Mouse (Mus musculus) intestine, embryonic 14.5 days (tissue): ENCODE results near the gene Klrb1a. TPM values are rescaled to one million over a fixed set of nuclear protein-coding genes. Genes with fewer than 3 reads are reported as not detected.

ENCODE experiments used
- ATAC-seq: fragments of 200-750 bp; cut with Nextera tagmentation; replicated peaks from 2 replicates; pipeline ENCODE4 v1.8.0; 2017; ENCODE audit warnings: low read depth, moderate number of reproducible peaks, moderate TSS enrichment, moderate library complexity; ENCODE audit not compliant: low FRiP score, low TSS enrichment
- DNase-seq: peaks from one replicate; pipeline ENCODE4 v3.0.0-alpha.2; 2018; ENCODE audit warnings: low spot score
- H3K27ac ChIP-seq: fragments of 300-500 bp; sonication (generic); 2 replicates; pipeline ENCODE4 v1.5.1; 2014; ENCODE audit warnings: low read depth, mild to moderate bottlenecking, control low read depth
- H3K27me3 ChIP-seq: fragments of 300-500 bp; sonication (generic); replicated peaks from 2 replicates; pipeline ENCODE4 v1.6.1; 2014; ENCODE audit warnings: low read length, control low read depth; ENCODE audit not compliant: control insufficient read depth, insufficient read depth
- H3K36me3 ChIP-seq: fragments of 300-500 bp; sonication (generic); 2 replicates; pipeline ENCODE4 v1.6.1; 2014; ENCODE audit warnings: low read length, control low read depth; ENCODE audit not compliant: control insufficient read depth, insufficient read depth
- H3K4me1 ChIP-seq: fragments of 300-500 bp; sonication (generic); replicated peaks from 2 replicates; pipeline ENCODE4 v1.6.1; 2014; ENCODE audit warnings: low read length, control low read depth, mixed read lengths; ENCODE audit not compliant: control insufficient read depth, insufficient read depth
- H3K4me2 ChIP-seq: fragments of 300-500 bp; sonication (generic); 2 replicates; pipeline ENCODE4 v1.6.1; 2014; ENCODE audit warnings: low read length
- H3K4me3 ChIP-seq: fragments of 300-500 bp; sonication (generic); 2 replicates; pipeline ENCODE4 v1.5.1; 2014; ENCODE audit warnings: low read depth, low read length, control low read depth, mixed read lengths
- H3K9ac ChIP-seq: fragments of 300-500 bp; sonication (generic); 2 replicates; pipeline ENCODE4 v1.6.1; 2014; ENCODE audit warnings: mild to moderate bottlenecking, low read length
- H3K9me3 ChIP-seq: fragments of 300-500 bp; sonication (generic); 2 replicates; pipeline ENCODE4 v1.6.1; 2016; ENCODE audit warnings: low read length, control low read depth; ENCODE audit not compliant: control insufficient read depth
- WGBS: fragments of 180-500 bp; shearing (Covaris S2); extraction: QIAGEN DNeasy Blood & Tissue Kit; methylation state at CpG from one replicate; pipeline ENCODE4 v1.1.7; 2014; 5-methylcytosine and 5-hydroxymethylcytosine counted together
- polyA plus RNA-seq: library from polyadenylated mRNA; unstranded; fragments of >200 nt; fragmentation: Nextera tagmentation; extraction: Ambion mirVana; gene quantifications from 2 replicates; pipeline ENCODE4 v1.2.1, GENCODE M21; 2014

The Klrb1a gene
- polyA plus RNA-seq, 1 experiment from 2014 or later: not detected

DNA sequence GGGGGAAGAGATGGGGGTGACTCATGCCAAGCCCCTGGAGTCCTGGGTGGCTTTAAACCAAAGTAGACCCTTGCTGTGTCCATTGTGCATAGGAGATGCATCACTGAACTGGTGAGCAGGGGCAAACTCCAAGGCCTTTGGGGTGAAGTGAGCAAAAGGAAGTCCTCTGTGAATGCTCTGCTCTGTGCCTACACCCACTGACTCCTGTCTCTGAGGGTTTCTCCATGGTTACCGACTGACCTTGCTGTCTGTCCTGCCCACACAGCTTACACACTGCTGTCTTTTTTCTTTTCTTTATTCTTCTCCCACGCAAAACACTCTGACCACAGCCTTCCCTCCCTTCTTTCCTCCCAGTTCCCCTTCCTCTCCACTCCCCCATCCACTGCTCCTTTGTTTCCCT, 600 bp downstream of the Klrb1a start:
- H3K4me2 ChIP-seq: no peak overlapping the region
- no peak overlapping the region for H3K4me3 ChIP-seq
- H3K27ac ChIP-seq: no peak overlapping the region
- no peaks in the 10 kb centered on the region for H3K36me3 ChIP-seq
- 70% methylated on average over 2 of the region's 2 CpGs for WGBS
- H3K9ac ChIP-seq: no peak overlapping the region
- no peaks in the 10 kb centered on the region for H3K4me1 ChIP-seq
- no peaks in the 10 kb centered on the region for H3K27me3 ChIP-seq
- no peak for ATAC-seq
- DNase-seq: no peak
- H3K9me3 ChIP-seq: no peaks in the 10 kb centered on the region

DNA sequence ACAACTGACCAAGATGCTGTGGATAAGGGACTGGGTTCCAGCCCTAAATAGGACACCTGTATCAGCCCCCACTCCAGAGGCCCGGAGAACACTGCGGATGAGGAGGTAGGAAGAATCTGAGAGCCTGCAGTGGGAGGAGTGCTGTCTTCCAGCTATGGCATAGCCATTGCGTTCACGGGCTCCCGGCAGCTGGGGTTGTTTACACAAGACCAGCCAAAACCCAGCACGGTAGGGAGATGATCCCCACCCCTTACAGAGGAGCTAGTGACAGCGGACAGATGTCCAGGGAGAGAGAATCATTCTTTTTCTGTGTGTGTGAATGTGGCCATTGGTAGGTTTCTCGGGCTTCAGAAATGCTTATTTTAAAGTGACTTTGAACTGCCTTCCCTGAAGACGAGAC, 17.0 kb downstream of the Klrb1a start:
- Histone ChIP-seq H3K9ac (no peak overlapping the region), H3K4me2 (no peak overlapping the region), H3K27me3 (no peaks in the 10 kb centered on the region), H3K36me3 (no peaks in the 10 kb centered on the region), H3K27ac (no peak overlapping the region), H3K4me1 (peaks cover 5% of the 10 kb centered on the region; the same call in 1 of the 2 replicates), H3K9me3 (no peaks in the 10 kb centered on the region), H3K4me3 (no peak overlapping the region)
- DNase-seq: no peak
- whole genome bisulfite sequencing: 31% methylated on average over 9 of the region's 9 CpGs
- ATAC-seq: no peak

DNA sequence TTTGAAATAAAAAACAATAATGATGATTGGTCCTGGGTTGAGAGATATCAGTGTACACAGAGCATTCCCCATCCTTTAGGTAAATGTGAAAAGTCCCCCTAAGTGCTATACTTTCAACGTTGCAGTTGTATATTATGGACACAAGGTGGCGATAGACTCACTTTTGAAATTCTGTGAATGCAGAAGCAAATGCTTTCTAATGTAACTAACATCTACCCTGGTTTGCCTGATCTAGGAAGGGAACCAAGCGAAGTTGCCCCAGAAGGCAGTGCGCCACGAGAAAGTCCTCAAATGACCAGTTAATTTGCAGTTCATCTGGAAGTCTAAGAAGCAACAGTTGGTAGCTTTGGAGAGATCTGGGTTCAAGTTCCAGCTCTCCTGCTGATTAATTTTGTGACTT, 18.8 kb downstream of the Klrb1a start:
- no peak; the same call in 1 of the 2 replicates for ATAC-seq
- H3K27me3 ChIP-seq: no peaks in the 10 kb centered on the region
- 37% methylated on average over 5 of the region's 5 CpGs for WGBS
- no peak for DNase-seq
- H3K27ac ChIP-seq: no peak overlapping the region
- H3K9ac ChIP-seq: no peak overlapping the region
- peaks cover 5% of the 10 kb centered on the region; the same call in 1 of the 2 replicates for H3K4me1 ChIP-seq
- H3K4me3 ChIP-seq: no peak overlapping the region
- H3K9me3 ChIP-seq: no peaks in the 10 kb centered on the region
- no peaks in the 10 kb centered on the region for H3K36me3 ChIP-seq
- H3K4me2 ChIP-seq: no peak overlapping the region

DNA sequence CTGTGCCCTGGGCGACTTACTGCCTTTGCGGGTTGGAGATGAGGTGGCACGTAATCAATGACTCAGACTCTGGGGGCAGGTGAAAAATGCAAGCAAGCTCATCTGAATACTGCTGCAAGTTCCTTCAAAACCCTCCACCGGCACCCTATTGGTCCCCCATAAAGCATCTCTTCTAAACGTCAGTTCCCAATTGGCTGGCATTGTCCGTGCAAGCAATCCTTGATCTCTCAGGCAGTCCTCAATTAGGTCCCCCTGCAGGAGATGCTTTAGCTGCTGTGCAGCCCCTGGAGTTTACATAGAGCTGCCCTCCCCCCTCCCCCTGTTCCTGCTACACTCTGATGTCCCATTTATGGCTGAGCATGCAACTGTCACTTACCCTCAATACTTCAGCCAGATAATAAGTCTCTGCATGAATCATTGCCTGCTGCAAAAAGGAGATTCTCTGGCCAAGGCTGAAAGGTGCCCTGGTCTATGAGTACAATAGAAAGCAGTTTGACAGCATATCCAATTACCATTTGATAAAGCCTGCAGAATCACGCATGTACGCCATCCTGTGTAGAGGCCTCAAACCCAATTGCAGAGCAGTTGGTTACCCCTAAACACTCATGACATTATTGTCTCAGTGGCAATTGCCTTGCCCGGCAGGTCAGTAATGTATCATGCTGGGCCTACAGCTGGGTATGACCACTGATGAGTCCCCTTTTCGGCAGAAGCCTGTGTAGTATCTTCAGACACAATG, 20.7 kb downstream of the Klrb1a start:
- Histone ChIP-seq H3K9ac (no peak overlapping the region), H3K4me1 (peaks cover 5% of the 10 kb centered on the region; the same call in 1 of the 2 replicates), H3K36me3 (no peaks in the 10 kb centered on the region), H3K4me2 (no peak overlapping the region), H3K27me3 (no peaks in the 10 kb centered on the region), H3K27ac (no peak overlapping the region), H3K4me3 (no peak overlapping the region), H3K9me3 (no peaks in the 10 kb centered on the region)
- whole genome bisulfite sequencing: 63% methylated on average over 10 of the region's 10 CpGs
- ATAC-seq (no peak), DNase-seq (no peak)

DNA sequence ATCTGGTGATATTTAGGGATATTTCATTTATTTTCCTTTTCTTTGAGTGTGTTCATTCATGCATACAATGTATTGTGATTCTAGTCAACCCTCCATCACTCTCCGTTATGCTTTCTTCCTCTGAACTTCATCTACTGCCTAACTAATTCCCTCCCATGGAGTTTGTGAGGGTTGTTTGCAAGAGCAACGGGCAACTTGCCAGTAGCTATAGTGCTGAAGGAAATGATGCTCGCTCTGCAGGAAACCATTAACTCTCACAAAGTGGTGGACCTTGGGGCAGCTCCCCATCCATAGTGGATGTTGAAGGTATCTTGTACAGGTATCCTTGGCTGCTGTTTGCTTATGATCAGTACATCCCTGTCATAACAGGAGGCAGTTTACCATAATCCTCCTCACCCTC, 21.3 kb downstream of the Klrb1a start:
- H3K4me1 ChIP-seq: peaks cover 5% of the 10 kb centered on the region; the same call in 1 of the 2 replicates
- no peak overlapping the region for H3K4me2 ChIP-seq
- H3K9me3 ChIP-seq: no peaks in the 10 kb centered on the region
- no peaks in the 10 kb centered on the region for H3K36me3 ChIP-seq
- no peak overlapping the region for H3K4me3 ChIP-seq
- H3K9ac ChIP-seq: no peak overlapping the region
- no peaks in the 10 kb centered on the region for H3K27me3 ChIP-seq
- 54% methylated on average over 3 of the region's 3 CpGs for WGBS
- no peak for DNase-seq
- no peak overlapping the region for H3K27ac ChIP-seq
- no peak for ATAC-seq

DNA sequence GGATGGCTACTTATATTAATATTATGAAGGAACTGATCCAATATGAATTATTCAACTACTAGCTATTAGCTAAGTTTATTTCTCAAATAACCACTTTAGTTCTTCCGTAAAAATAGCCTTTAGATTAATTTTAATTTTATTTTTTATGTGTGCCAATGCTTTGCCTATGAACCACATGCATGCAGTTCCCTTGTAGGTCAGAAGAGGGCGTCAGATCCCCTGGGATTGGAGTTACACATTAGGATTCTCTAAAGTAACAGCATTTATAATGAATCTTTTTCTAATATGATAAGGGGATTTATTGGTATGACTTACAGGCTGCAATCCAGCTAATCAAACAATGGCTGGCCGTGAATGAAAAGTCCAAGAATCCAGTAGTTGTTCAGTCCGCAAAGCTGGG, 23.8 kb downstream of the Klrb1a start:
- no peaks in the 10 kb centered on the region for H3K27me3 ChIP-seq
- no peak overlapping the region for H3K27ac ChIP-seq
- no peak overlapping the region for H3K4me3 ChIP-seq
- no peak overlapping the region for H3K9ac ChIP-seq
- no peaks in the 10 kb centered on the region for H3K36me3 ChIP-seq
- DNase-seq (no peak), ATAC-seq (no peak)
- H3K4me2 ChIP-seq: no peak overlapping the region
- no peaks in the 10 kb centered on the region; the same call in 1 of the 2 replicates for H3K4me1 ChIP-seq
- no peaks in the 10 kb centered on the region for H3K9me3 ChIP-seq
- 62% methylated on average over 4 of the region's 4 CpGs for WGBS

DNA sequence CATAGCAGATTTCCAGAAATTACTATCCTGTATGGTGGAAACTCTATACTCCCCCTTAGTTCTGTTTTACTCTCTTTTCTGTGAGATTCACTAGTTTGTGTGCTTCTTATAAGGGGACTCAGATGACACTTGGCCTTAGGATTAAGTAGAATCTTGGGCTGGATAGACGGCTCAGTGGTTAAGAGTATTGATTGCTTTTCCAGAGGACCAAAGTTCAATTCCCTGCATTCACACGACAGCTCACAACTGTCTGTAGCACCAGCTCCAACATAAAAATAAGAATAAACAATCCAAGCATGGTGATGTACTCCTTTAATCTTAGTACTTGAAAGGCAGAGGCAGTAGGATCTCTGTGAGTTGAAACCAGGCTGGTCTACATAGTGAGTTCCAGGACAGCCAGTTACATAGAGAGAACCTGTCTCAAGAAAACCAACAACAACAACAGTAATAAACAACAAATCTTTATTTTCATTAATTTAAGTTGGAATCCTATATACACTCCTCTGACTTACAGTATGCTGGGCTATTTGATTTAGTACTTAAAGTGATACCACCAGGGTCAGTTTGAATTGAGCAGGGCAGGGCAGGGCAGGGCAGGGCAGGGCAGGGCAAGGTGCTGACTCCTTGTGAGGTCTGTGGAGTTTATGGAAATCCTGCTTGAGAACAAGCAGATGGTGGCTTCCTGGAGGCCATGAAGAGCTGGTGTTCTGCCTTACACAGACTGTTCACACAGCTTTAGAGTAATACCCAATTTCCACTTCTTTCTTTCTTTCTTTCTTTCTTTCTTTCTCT, 24.9 kb downstream of the Klrb1a start:
- no peaks in the 10 kb centered on the region for H3K9me3 ChIP-seq
- WGBS: 39% methylated on average over 2 of the region's 2 CpGs
- no peaks in the 10 kb centered on the region; the same call in 1 of the 2 replicates for H3K4me1 ChIP-seq
- H3K9ac ChIP-seq: no peak overlapping the region
- DNase-seq (no peak), ATAC-seq (0 out of 2 replicates have a peak, but pooled peaks have one; percentile 34)
- no peaks in the 10 kb centered on the region for H3K27me3 ChIP-seq
- no peaks in the 10 kb centered on the region for H3K36me3 ChIP-seq
- H3K4me3 ChIP-seq: no peak overlapping the region
- H3K27ac ChIP-seq: 0 out of 2 replicates have a peak overlapping the region, but pooled peaks have one; percentile 16
- no peak overlapping the region for H3K4me2 ChIP-seq

DNA sequence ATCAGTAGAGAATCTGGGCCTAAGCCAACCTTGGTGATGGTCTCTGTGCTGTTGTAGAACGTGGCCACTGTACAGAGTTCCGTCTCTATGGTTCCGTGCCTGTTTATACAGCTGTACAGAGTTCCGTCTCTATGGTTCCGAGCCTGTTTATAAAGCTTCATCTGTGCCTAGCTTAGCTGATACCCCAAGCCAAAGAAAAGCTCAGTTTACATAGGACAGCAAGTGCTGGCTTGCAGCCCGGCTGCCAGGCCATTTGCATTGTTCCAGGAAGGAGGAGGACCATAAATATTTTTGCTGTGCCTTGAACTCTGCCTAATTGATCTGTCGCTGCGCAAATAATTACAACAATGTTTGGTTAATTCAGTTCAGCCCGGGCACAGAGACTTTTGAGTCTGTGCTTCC, 26.2 kb downstream of the Klrb1a start:
- peak overlapping the region; percentile 40 for H3K4me2 ChIP-seq
- H3K9me3 ChIP-seq: no peaks in the 10 kb centered on the region
- peak overlapping the region; percentile 22; the same call in 1 of the 2 replicates for H3K4me3 ChIP-seq
- DNase-seq: peak; percentile 70
- H3K4me1 ChIP-seq: no peaks in the 10 kb centered on the region; the same call in 1 of the 2 replicates
- H3K27ac ChIP-seq: peak overlapping the region; percentile 63
- WGBS: 4% methylated on average over 9 of the region's 9 CpGs
- no peaks in the 10 kb centered on the region for H3K27me3 ChIP-seq
- H3K9ac ChIP-seq: 0 out of 2 replicates have a peak overlapping the region, but pooled peaks have one; percentile 25
- peak; percentile 90 for ATAC-seq
- no peaks in the 10 kb centered on the region for H3K36me3 ChIP-seq
